Mouse (Mus musculus) neural tube, embryonic 12.5 days (tissue): Measurements from ENCODE around the gene Foxp1. TPM values are rescaled to one million over a fixed set of nuclear protein-coding genes. Genes with fewer than 3 reads are reported as not detected.

ENCODE experiments used
- ATAC-seq: fragments of 200-750 bp; cut with Nextera tagmentation; 2 replicates; pipeline ENCODE4 v1.8.0; 2017; ENCODE audit warnings: low read depth, mild to moderate bottlenecking, moderate TSS enrichment, moderate library complexity; ENCODE audit not compliant: low FRiP score
- H3K27ac ChIP-seq: fragments of 300-500 bp; sonication (generic); 2 replicates; pipeline ENCODE4 v1.5.1; 2016
- H3K27me3 ChIP-seq: fragments of 300-500 bp; sonication (generic); replicated peaks from 2 replicates; pipeline ENCODE4 v1.6.1; 2016; ENCODE audit warnings: mild to moderate bottlenecking
- H3K36me3 ChIP-seq: fragments of 300-500 bp; sonication (generic); 2 replicates; pipeline ENCODE4 v1.6.1; 2016; ENCODE audit warnings: mild to moderate bottlenecking
- H3K4me1 ChIP-seq: fragments of 300-500 bp; sonication (generic); 2 replicates; pipeline ENCODE4 v1.6.1; 2016
- H3K4me2 ChIP-seq: fragments of 300-500 bp; sonication (generic); replicated peaks from 2 replicates; pipeline ENCODE4 v1.6.1; 2016; ENCODE audit warnings: mild to moderate bottlenecking
- H3K4me3 ChIP-seq: fragments of 300-500 bp; sonication (generic); 2 replicates; pipeline ENCODE4 v1.5.1; 2016
- H3K9ac ChIP-seq: fragments of 300-500 bp; sonication (generic); 2 replicates; pipeline ENCODE4 v1.6.1; 2016; ENCODE audit warnings: mild to moderate bottlenecking
- H3K9me3 ChIP-seq: fragments of 300-500 bp; sonication (generic); 2 replicates; pipeline ENCODE4 v1.6.1; 2016; ENCODE audit warnings: mild to moderate bottlenecking
- WGBS: fragments of 180-500 bp; shearing (Covaris S2); methylation state at CpG from one replicate; pipeline ENCODE4 v1.1.7; 2016; 5-methylcytosine and 5-hydroxymethylcytosine counted together
- polyA plus RNA-seq: library from polyadenylated mRNA; unstranded; fragments of >200 nt; fragmentation: Nextera tagmentation; extraction: Ambion mirVana; gene quantifications from 2 replicates; pipeline ENCODE4 v1.2.1, GENCODE M21; 2016

Foxp1 gene
- polyA plus RNA-seq, 1 experiment from 2014 or later = 91.8 TPM

DNA sequence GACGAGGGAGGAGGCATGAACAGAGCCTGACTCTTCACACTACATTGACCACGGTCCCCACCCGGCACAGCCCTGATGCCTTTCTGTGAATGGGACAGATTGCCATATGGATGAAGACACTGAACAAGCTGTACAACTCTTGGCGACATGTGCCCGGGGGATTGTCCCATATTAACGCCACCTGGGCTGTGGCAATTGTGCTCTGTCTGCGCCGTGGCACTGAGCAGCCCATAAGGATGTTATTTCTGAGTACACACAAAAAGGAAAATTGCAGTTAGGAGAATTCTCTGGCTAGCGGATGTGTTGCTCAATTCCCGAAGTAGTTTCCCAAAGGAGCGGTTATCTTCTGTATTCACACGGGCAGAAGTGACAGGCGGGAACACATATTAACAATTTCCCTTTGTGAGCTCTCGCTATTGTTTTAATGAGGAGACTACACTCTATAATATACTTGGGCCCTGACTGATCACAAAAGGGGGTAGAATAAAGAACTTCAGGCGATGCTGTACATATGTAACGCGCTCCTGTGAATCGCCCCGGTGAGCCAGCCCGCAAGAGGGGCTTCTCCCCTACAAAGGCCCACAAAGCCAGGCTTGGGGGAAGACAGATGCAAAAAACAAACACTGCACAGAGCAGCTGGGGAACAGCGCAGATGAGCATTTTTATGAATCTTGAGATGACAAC lies 528.3 kb downstream of the Foxp1 start:
- Histone ChIP-seq H3K4me3 (no peak overlapping the region), H3K27me3 (no peaks in the 10 kb centered on the region), H3K9me3 (no peaks in the 10 kb centered on the region), H3K4me1 (peaks cover 48% of the 10 kb centered on the region), H3K27ac (peak overlapping the region; percentile 27), H3K36me3 (no peaks in the 10 kb centered on the region), H3K9ac (no peak overlapping the region), H3K4me2 (peak overlapping the region; percentile 33; the same call in 1 of the 2 replicates)
- peak; percentile 57 for ATAC-seq
- 32% methylated on average over 21 of the region's 21 CpGs for WGBS

DNA sequence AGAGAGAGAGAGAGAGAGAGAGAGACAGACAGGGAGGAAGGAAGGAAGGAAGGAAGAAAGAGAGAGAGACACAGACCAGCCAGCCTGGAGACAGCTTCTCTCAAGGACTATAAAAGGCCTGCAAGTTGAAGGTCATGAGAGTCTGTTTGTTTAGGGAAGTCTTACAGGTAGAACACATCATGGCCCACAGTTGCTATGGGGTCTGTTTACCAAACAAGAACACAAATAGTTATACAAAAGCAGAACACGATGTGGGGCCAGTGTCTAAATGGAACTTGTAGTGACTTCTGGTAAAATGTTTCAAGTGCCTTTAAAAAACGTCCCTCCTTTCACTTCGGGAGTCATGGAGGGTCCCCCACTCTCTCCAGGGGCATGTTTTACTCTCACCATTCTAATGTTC lies 529.3 kb downstream of the Foxp1 start:
- ATAC-seq = no peak
- no peak overlapping the region for H3K4me2 ChIP-seq
- no peaks in the 10 kb centered on the region for H3K36me3 ChIP-seq
- H3K27ac ChIP-seq = no peak overlapping the region
- H3K4me3 ChIP-seq = no peak overlapping the region
- H3K27me3 ChIP-seq = no peaks in the 10 kb centered on the region
- 73% methylated on average over 3 of the region's 3 CpGs for WGBS
- peaks cover 41% of the 10 kb centered on the region for H3K4me1 ChIP-seq
- no peak overlapping the region for H3K9ac ChIP-seq
- H3K9me3 ChIP-seq = no peaks in the 10 kb centered on the region

GRCm38 (mm10) chr6:98992772-98993147 lies 529.8 kb downstream of the Foxp1 start:
- Histone ChIP-seq H3K36me3 (no peaks in the 10 kb centered on the region), H3K9ac (no peak overlapping the region), H3K9me3 (no peaks in the 10 kb centered on the region), H3K4me2 (no peak overlapping the region), H3K27ac (no peak overlapping the region), H3K27me3 (no peaks in the 10 kb centered on the region), H3K4me1 (peaks cover 37% of the 10 kb centered on the region), H3K4me3 (no peak overlapping the region)
- no peak for ATAC-seq
- 71% methylated on average over 7 of the region's 7 CpGs for WGBS

GRCm38 (mm10) chr6:98991900-98992771 lies 530.4 kb downstream of the Foxp1 start:
- no peaks in the 10 kb centered on the region for H3K9me3 ChIP-seq
- H3K4me2 ChIP-seq = no peak overlapping the region
- no peak overlapping the region for H3K27ac ChIP-seq
- H3K4me1 ChIP-seq = peaks cover 35% of the 10 kb centered on the region
- H3K27me3 ChIP-seq = no peaks in the 10 kb centered on the region
- no peak overlapping the region for H3K9ac ChIP-seq
- ATAC-seq = no peak
- H3K4me3 ChIP-seq = no peak overlapping the region
- H3K36me3 ChIP-seq = no peaks in the 10 kb centered on the region
- WGBS = 69% methylated on average over 5 of the region's 5 CpGs

- no peak overlapping the region for H3K4me3 ChIP-seq
- no peaks in the 10 kb centered on the region for H3K9me3 ChIP-seq
- H3K4me2 ChIP-seq = no peak overlapping the region
- H3K27ac ChIP-seq = no peak overlapping the region
- H3K4me1 ChIP-seq = peaks cover 10% of the 10 kb centered on the region
- no peak for ATAC-seq
- H3K27me3 ChIP-seq = no peaks in the 10 kb centered on the region
- H3K36me3 ChIP-seq = no peaks in the 10 kb centered on the region
- no peak overlapping the region for H3K9ac ChIP-seq
- 89% methylated on average over 6 of the region's 6 CpGs for WGBS
Observed at GRCm38 (mm10) chr6:98987533-98988169, 534.9 kb downstream of the Foxp1 start.

GRCm38 (mm10) chr6:98985452-98985851 lies 537.1 kb downstream of the Foxp1 start:
- Histone ChIP-seq H3K36me3 (no peaks in the 10 kb centered on the region), H3K27ac (no peak overlapping the region), H3K9me3 (no peaks in the 10 kb centered on the region), H3K4me1 (no peaks in the 10 kb centered on the region), H3K9ac (no peak overlapping the region), H3K4me3 (no peak overlapping the region), H3K4me2 (no peak overlapping the region), H3K27me3 (no peaks in the 10 kb centered on the region)
- no peak for ATAC-seq
- WGBS = 87% methylated on average over 2 of the region's 2 CpGs

- no peak overlapping the region for H3K9ac ChIP-seq
- no peaks in the 10 kb centered on the region for H3K27me3 ChIP-seq
- no peak for ATAC-seq
- no peak overlapping the region for H3K4me2 ChIP-seq
- H3K4me1 ChIP-seq = no peaks in the 10 kb centered on the region
- H3K36me3 ChIP-seq = no peaks in the 10 kb centered on the region
- H3K9me3 ChIP-seq = no peaks in the 10 kb centered on the region
- no peak overlapping the region for H3K4me3 ChIP-seq
- no peak overlapping the region for H3K27ac ChIP-seq
- 83% methylated on average over 6 of the region's 6 CpGs for WGBS
Observed at GRCm38 (mm10) chr6:98984626-98985025, 537.9 kb downstream of the Foxp1 start.

DNA sequence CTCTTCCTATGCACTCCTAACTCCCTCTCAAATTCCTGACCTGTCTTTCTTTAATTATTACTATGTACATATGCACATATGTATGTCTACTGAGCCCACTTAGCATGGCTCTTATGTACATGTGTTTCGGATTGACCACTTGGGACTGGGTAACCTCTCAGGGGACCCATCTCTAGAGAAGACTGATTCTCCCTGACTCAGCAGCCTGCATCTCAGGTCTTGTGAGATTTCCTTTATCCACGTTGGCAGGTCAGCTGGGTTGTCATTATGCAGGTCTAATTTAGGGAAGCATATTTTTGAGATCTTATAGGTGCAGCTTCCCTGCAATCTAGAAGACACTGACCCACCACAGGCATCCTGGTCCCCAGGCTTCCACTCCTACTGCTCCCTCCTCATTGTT lies 538.5 kb downstream of the Foxp1 start:
- no peak for ATAC-seq
- no peaks in the 10 kb centered on the region for H3K9me3 ChIP-seq
- no peaks in the 10 kb centered on the region for H3K27me3 ChIP-seq
- no peaks in the 10 kb centered on the region for H3K4me1 ChIP-seq
- no peak overlapping the region for H3K27ac ChIP-seq
- no peak overlapping the region for H3K9ac ChIP-seq
- no peak overlapping the region for H3K4me2 ChIP-seq
- WGBS = 80% methylated on average over 2 of the region's 2 CpGs
- no peak overlapping the region for H3K4me3 ChIP-seq
- no peaks in the 10 kb centered on the region for H3K36me3 ChIP-seq

- Histone ChIP-seq H3K9ac (no peak overlapping the region), H3K27me3 (no peaks in the 10 kb centered on the region), H3K9me3 (no peaks in the 10 kb centered on the region), H3K27ac (no peak overlapping the region), H3K4me1 (no peaks in the 10 kb centered on the region), H3K36me3 (no peaks in the 10 kb centered on the region), H3K4me2 (no peak overlapping the region), H3K4me3 (no peak overlapping the region)
- WGBS = 95% methylated on average over 3 of the region's 3 CpGs
- no peak for ATAC-seq
Observed at GRCm38 (mm10) chr6:98983311-98983838, 539.1 kb downstream of the Foxp1 start.

GRCm38 (mm10) chr6:98981265-98981664 lies 541.3 kb downstream of the Foxp1 start:
- H3K4me2 ChIP-seq = no peak overlapping the region
- 0 out of 2 replicates have a peak, but pooled peaks cover 12% of the 10 kb centered on the region for H3K36me3 ChIP-seq
- H3K4me1 ChIP-seq = no peaks in the 10 kb centered on the region
- H3K4me3 ChIP-seq = no peak overlapping the region
- H3K9me3 ChIP-seq = no peaks in the 10 kb centered on the region
- 82% methylated on average over 6 of the region's 6 CpGs for WGBS
- no peak for ATAC-seq
- H3K27me3 ChIP-seq = no peaks in the 10 kb centered on the region
- H3K27ac ChIP-seq = no peak overlapping the region
- no peak overlapping the region for H3K9ac ChIP-seq

DNA sequence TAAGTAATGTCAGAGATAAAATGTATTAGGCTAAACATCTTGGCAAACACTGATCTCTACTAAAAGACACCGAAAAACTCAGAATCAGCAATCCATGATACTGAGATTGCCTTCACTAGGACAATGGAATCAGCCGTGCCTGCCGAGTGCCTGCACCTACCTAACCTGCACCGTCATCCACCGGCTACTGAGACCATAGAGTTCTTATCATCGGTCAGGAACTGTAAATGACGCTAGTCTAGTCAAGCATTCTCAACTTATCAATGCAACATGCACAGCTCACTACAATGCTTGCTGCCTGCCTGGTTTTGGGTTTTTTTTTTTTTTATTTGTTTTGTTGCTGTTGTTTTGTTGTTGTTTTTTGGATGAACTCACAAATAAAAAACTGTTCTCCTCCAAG lies 542.1 kb downstream of the Foxp1 start:
- no peaks in the 10 kb centered on the region for H3K9me3 ChIP-seq
- peaks cover 16% of the 10 kb centered on the region; the same call in 1 of the 2 replicates for H3K36me3 ChIP-seq
- no peak for ATAC-seq
- no peaks in the 10 kb centered on the region for H3K4me1 ChIP-seq
- 94% methylated on average over 7 of the region's 7 CpGs for WGBS
- H3K4me3 ChIP-seq = no peak overlapping the region
- no peaks in the 10 kb centered on the region for H3K27me3 ChIP-seq
- H3K4me2 ChIP-seq = no peak overlapping the region
- H3K27ac ChIP-seq = no peak overlapping the region
- no peak overlapping the region for H3K9ac ChIP-seq

- H3K27ac ChIP-seq = no peak overlapping the region
- no peak for ATAC-seq
- no peak overlapping the region for H3K4me2 ChIP-seq
- H3K9ac ChIP-seq = no peak overlapping the region
- 97% methylated on average over 7 of the region's 7 CpGs for WGBS
- no peaks in the 10 kb centered on the region for H3K27me3 ChIP-seq
- H3K4me3 ChIP-seq = no peak overlapping the region
- H3K36me3 ChIP-seq = peaks cover 16% of the 10 kb centered on the region; the same call in 1 of the 2 replicates
- H3K4me1 ChIP-seq = no peaks in the 10 kb centered on the region
- H3K9me3 ChIP-seq = no peaks in the 10 kb centered on the region
Observed at GRCm38 (mm10) chr6:98980001-98980400, 542.5 kb downstream of the Foxp1 start.
